Mouse (Mus musculus) liver, embryonic 14 days (tissue): ENCODE results near the gene Tmem217. TPM values are rescaled to one million over a fixed set of nuclear protein-coding genes. Genes with fewer than 3 reads are reported as not detected.

Source experiments
- polyA plus RNA-seq: library from polyadenylated mRNA; depleted of rRNA; stranded (reverse); fragments of >200 nt; gene quantifications from 2 replicates; pipeline ENCODE4 v1.2.3, GENCODE M21; 2012; rRNA removed

Tmem217 gene
- 0.05 TPM in 1 of 2 replicates, not detected in the other for polyA plus RNA-seq

DNA sequence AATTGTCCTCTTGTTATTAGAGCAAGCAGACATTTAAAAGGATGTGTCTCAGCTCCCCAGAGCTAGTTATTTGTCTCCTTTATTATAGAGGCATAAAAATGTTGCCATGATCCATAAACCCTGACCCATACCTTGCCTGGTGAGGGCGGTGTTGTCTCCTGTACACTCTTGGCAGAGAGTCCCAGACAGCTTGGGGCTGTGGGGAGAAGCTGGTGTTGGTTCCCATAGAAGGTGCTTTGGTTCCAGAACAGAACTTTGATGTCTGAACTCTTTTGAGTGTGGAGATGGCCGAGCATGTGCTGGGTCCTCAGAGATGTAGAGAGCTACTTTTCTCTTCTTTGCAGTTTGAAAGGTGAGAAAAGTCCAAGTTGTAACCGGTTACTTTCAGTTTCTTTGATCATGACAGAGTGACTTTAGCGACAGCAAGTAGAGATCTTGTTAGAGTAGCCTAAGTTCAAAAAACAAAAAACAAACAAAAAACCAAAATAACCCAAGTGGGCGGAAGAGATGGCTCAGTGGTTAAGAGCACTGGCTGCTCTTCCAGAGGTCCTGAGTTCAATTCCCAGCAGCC is at the start of gene Tmem217:
TSS of gene Tmem217 (minus strand) at position 224 of the 571 bp plus-strand sequence.

DNA sequence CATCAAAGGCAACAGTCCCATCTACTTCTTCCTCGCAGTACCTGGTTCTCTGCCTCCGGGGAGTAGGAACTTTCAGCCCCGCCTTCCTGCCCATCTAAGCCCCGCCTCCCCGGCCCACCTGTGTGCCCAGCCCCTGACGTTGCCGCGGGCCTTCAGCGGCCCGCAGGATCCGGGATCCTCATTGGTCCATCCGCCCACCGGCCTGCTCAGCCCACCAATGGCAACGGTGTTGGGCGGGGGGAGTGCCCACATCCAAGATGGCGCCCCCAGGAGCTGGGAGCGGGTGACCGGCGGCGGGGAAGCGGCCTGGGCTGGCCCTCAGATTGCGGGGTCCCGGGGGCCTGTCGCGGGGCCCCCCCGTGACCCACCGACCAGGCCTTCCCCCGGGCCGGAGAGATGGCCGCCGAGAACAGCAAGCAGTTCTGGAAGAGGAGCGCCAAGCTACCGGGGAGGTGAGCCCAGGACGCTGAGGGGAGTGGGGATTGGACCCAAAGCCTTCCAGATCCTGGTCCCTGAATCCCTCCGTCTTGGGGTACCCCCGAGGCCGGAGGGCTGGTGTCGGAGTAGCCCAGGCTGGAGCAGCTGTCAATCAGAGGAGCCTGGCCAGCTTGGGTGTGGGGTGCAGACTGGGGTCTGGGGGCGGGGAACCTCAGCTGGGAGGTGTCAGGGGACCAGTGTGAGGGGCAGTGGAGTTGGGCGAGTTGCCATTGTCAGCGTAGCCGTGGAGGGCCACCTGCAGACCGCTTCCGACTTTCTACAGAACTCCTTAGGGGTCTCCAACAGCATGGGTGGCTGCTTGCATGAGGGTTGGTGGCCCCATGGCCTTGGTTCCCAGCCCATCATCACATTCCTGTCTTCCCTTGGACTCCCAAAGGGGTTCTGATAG is 2.4 kb downstream of the Tmem217 start, which contains the start of the genes Gm17657 and Tbc1d22b:
TSS of gene Gm17657 (minus strand) at position 96 of the 886 bp plus-strand sequence.
TSS of gene Tbc1d22b (plus strand) at position 243 of the 886 bp plus-strand sequence.

DNA sequence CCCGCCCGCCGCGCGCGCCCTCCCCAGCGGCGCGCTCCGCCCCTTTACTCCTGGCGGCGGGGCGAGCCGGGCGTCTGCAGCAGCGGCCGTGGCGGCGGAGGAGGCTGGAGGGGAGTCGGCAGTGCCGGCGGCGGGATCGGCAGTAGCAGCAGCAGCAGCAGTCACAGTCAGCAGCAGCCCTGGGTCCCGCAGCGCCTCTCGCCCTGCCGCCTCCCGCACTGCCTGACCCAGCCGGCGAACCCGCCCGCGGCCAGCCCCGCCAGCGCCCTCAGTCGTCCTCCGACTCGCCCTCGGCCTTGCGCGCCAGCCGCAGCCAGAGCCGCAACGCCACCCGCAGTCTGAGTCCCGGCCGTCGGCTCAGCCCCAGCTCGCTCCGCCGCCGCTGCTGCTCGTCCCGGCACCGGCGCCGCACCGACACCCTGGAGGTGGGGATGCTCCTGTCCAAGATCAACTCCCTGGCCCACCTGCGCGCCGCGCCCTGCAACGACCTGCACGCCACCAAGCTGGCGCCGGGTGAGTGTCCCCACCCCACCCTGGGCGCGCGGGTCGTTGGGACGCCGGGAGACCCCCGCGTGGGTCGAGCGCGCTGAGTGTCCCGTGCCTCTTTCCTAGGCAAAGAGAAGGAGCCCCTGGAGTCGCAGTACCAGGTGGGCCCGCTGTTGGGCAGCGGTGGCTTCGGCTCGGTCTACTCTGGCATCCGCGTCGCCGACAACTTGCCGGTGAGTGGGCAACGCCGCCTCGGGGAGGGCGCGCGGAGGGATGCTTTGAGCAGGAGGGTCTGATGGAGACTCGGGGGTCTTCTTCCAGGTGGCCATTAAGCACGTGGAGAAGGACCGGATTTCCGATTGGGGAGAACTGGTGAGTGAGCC is 61.2 kb downstream of the Tmem217 start, which contains the start of gene Pim1:
TSS of gene Pim1 (plus strand) at position 41 of the 869 bp plus-strand sequence.

Other genes with a start within 250 kb of the Tmem217 start
- gene Pi16, start 234.7 kb downstream of the Tmem217 start, polyA plus RNA-seq, result 0.72 and 0.88 TPM in 2 replicates
- gene Mtch1, start 204.5 kb downstream of the Tmem217 start, polyA plus RNA-seq, result 60.8 and 65.9 TPM in 2 replicates
- 6.7 and 8.7 TPM in 2 replicates for gene Fgd2, start 191.5 kb downstream of the Tmem217 start, polyA plus RNA-seq
- gene Pim1, start 61.6 kb downstream of the Tmem217 start, polyA plus RNA-seq, result 49.9 and 62.4 TPM in 2 replicates
- not detected in 2 replicates for gene Gm17657, start 2.7 kb downstream of the Tmem217 start, polyA plus RNA-seq
- gene Tbc1d22b, start 2.6 kb downstream of the Tmem217 start, polyA plus RNA-seq, result 3.1 and 3.6 TPM in 2 replicates
- 26.9 and 27.1 TPM in 2 replicates for gene Rnf8, start 62.4 kb upstream of the Tmem217 start, polyA plus RNA-seq
- gene Gm28043, start 62.5 kb upstream of the Tmem217 start, polyA plus RNA-seq, result 1.8 and 2.0 TPM in 2 replicates
- 15.7 and 18.2 TPM in 2 replicates for gene Cmtr1, start 108.2 kb upstream of the Tmem217 start, polyA plus RNA-seq
- gene Ccdc167, start 164.7 kb upstream of the Tmem217 start, polyA plus RNA-seq, result 7.8 and 8.3 TPM in 2 replicates